Mouse (Mus musculus) megakaryocyte, embryonic 14.5 days (primary cell): ENCODE measurements around the gene 4930512M02Rik.

Experiments
- FLI1 ChIP-seq: IDR thresholded peaks from 2 replicates; pipeline ENCODE4 v1.6.1; 2012; ENCODE audit warnings: low read length, inconsistent platforms, mixed read lengths
- GATA1 ChIP-seq: IDR thresholded peaks from 3 replicates; pipeline ENCODE4 v1.6.1; 2012; ENCODE audit warnings: mixed read lengths, low read length, inconsistent platforms, borderline replicate concordance

DNA sequence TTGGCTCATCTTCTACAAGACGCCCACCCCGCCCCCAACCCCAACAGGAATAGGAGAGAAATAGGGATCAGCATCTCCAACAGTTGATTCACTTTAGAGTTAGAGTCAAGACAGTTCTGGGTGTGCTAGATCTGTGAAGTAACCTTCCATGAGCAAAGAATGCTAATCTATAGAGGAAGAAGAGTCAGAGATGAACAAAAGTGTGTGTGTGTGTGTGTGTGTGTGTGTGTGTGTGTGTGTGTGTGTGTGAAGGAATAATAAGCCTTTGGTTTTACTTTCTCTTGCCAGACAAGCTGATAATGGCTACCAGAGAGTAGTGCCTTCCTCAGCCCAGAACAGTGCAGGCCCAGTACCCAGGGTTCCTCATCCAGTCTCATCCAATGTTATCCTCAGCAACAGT lies 59.6 kb downstream of the 4930512M02Rik start:
- TF ChIP-seq GATA1 (no peak), FLI1 (no peak)
